Mouse (Mus musculus): ENCODE results near the gene Adora1. TPM values are rescaled to one million over a fixed set of nuclear protein-coding genes. Genes with fewer than 3 reads are reported as not detected.

Adora1 gene
- polyA plus RNA-seq, 1 experiment from 2014 or later, result 0.84 TPM

DNA sequence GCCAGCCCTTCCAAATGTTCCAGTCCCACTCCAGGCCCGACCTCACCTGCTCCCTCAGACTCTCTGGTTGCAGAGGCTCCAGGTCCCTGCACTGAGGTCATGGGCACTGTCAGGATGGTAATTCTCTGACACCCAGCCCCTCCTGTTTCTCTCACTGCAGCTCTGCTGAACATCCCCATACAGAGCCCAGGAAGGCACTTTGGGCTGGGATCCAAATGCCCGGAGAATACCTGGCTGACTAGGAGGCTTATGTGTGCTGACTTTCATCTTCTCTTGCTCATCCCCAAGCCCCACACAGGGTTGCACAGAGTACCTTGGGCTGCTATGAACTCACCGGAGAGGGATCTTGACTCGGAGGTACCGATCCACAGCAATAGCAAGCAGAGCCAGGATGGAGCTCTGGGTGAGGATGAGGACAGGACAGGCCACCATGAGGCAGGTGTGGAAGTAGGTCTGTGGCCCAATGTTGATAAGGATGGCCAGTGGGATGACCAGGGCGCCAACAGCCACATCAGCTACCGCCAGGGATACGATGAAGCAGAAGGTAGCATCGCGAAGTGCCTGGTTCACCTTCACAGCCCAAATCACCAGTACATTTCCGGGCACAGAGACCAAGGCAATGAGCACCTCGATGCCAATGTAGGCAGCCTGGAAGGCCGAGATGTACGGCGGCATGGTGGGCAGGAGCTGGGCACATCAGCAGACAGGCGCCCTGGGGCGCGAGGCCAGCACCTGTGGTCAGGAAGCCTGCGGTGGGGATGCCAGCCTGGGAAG is 1.4 kb downstream of the Adora1 start:
- H3K36me3 ChIP-seq (ENCODE audit: control insufficient read depth, insufficient read depth, low read length), result no peaks in the 10 kb centered on the region
- ATAC-seq (replicated peaks; ENCODE audit: low FRiP score) (no peak), DNase-seq (ENCODE audit: low spot score) (peak; percentile 49)
- H3K4me2 ChIP-seq (ENCODE audit: low read depth, low read length, severe bottlenecking), result no peak overlapping the region
- H3K4me1 ChIP-seq (replicated peaks; ENCODE audit: control insufficient read depth, insufficient read depth, low read length), result peaks cover 7% of the 10 kb centered on the region
- WGBS, result 45% methylated on average over 19 of the region's 19 CpGs
- peaks cover 37% of the 10 kb centered on the region for H3K27me3 ChIP-seq (ENCODE audit: control insufficient read depth, insufficient read depth, low read length)
- H3K27ac ChIP-seq (ENCODE audit: low read depth, low read length), result no peak overlapping the region
- no peak overlapping the region for H3K9ac ChIP-seq (ENCODE audit: low read length)
- no peak overlapping the region for H3K4me3 ChIP-seq (ENCODE audit: low read depth, low read length)
- no peaks in the 10 kb centered on the region for H3K9me3 ChIP-seq (ENCODE audit: control insufficient read depth, low read length)

DNA sequence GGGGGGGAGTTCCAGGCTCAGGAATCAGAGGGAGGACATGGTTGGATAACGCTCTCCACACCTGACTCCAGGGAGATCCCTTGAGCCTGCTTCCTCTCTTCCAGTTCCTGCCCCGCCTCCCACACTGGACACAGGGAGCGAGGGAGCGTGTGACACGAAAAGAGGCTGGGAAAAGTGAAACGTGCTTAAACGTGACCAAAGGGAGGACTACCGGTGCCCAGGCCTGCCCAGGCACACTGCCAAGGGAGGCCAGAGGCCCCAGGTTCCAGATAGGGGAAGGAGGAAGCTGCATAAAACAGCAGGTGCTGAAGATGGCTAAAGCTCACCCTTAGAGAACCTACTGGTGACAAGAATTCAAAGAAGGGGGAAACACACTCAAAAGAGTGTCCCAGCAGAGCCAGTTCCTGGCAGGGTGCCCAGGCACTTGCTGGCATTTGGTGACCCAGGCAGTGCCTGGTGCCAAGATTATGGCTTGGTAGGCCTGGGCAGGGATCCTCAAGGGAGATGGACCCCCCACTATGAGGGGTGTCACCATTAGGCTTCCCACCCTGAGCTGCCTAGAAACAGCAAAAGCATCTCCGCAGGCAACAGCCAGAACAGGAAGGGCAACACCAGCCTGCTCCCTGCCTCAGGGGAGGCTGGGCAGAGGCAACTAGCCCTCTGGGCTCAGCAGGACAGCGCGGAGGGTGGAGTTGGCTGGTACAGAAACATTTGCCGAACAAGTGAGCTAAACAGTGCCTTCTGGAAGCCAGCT is 2.3 kb downstream of the Adora1 start:
- Histone ChIP-seq H3K27ac (ENCODE audit: low read depth, low read length) (no peak overlapping the region), H3K4me2 (ENCODE audit: low read depth, low read length, severe bottlenecking) (no peak overlapping the region), H3K9me3 (ENCODE audit: control insufficient read depth, low read length) (no peaks in the 10 kb centered on the region), H3K9ac (ENCODE audit: low read length) (no peak overlapping the region), H3K36me3 (ENCODE audit: control insufficient read depth, insufficient read depth, low read length) (no peaks in the 10 kb centered on the region), H3K27me3 (ENCODE audit: control insufficient read depth, insufficient read depth, low read length) (peaks cover 37% of the 10 kb centered on the region), H3K4me1 (replicated peaks; ENCODE audit: control insufficient read depth, insufficient read depth, low read length) (peaks cover 7% of the 10 kb centered on the region), H3K4me3 (ENCODE audit: low read depth, low read length) (no peak overlapping the region)
- ATAC-seq (replicated peaks; ENCODE audit: low FRiP score) (no peak), DNase-seq (ENCODE audit: low spot score) (peak; percentile 49)
- 59% methylated on average over 12 of the region's 12 CpGs for WGBS

DNA sequence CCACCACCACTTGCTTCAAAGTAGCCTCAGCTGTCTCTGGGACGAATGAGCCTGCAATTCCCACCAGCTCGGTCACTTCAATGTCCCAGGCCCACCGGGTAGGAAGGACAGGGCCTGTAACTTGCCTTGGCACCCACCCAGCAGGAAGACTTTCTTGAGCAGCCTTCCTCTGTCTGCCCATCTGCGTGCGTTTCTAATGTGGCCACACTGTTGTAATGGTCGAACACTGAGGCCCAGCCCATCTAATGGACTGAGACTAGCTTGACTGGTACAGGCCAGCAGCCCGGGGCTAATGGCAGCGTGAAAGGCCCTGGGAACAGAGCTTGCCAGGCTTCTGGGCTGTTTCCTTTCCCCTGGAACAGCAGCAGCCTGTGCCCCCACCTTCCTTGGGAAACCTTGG is 2.9 kb downstream of the Adora1 start:
- no peak overlapping the region for H3K4me3 ChIP-seq (ENCODE audit: low read depth, low read length)
- H3K9ac ChIP-seq (ENCODE audit: low read length), result no peak overlapping the region
- H3K27ac ChIP-seq (ENCODE audit: low read depth, low read length), result no peak overlapping the region
- H3K27me3 ChIP-seq (ENCODE audit: control insufficient read depth, insufficient read depth, low read length), result peaks cover 37% of the 10 kb centered on the region
- no peaks in the 10 kb centered on the region for H3K36me3 ChIP-seq (ENCODE audit: control insufficient read depth, insufficient read depth, low read length)
- H3K9me3 ChIP-seq (ENCODE audit: control insufficient read depth, low read length), result no peaks in the 10 kb centered on the region
- H3K4me1 ChIP-seq (replicated peaks; ENCODE audit: control insufficient read depth, insufficient read depth, low read length), result peaks cover 7% of the 10 kb centered on the region
- H3K4me2 ChIP-seq (ENCODE audit: low read depth, low read length, severe bottlenecking), result no peak overlapping the region
- DNase-seq (ENCODE audit: low spot score) (peak; percentile 41), ATAC-seq (replicated peaks; ENCODE audit: low FRiP score) (no peak)
- WGBS, result 82% methylated on average over 8 of the region's 8 CpGs

DNA sequence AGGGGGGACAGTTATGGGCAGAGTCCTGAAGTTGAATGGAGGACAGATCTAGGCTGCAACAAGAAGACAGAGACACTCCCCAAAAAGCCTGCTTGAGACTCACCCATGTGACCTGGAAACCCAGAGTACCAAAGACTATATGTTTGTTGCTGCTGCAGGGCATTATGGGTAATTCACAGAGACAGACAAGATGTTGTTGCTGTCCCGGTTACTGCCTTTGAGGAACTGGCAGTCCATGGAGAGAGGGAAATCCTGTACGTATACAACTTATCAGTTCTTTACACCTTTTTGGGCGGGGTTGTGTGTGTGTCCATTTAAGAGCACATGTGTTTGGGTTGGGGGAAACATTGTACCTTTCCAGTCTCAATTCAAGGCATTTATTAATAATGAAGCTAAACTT is 3.5 kb downstream of the Adora1 start:
- Histone ChIP-seq H3K36me3 (ENCODE audit: control insufficient read depth, insufficient read depth, low read length) (no peaks in the 10 kb centered on the region), H3K27ac (ENCODE audit: low read depth, low read length) (no peak overlapping the region), H3K4me3 (ENCODE audit: low read depth, low read length) (no peak overlapping the region), H3K4me1 (replicated peaks; ENCODE audit: control insufficient read depth, insufficient read depth, low read length) (peaks cover 7% of the 10 kb centered on the region), H3K9ac (ENCODE audit: low read length) (no peak overlapping the region), H3K9me3 (ENCODE audit: control insufficient read depth, low read length) (no peaks in the 10 kb centered on the region), H3K4me2 (ENCODE audit: low read depth, low read length, severe bottlenecking) (no peak overlapping the region), H3K27me3 (ENCODE audit: control insufficient read depth, insufficient read depth, low read length) (peaks cover 34% of the 10 kb centered on the region)
- ATAC-seq (replicated peaks; ENCODE audit: low FRiP score), result no peak
- no peak for DNase-seq (ENCODE audit: low spot score)
- WGBS, result 77% methylated on average over 3 of the region's 3 CpGs

DNA sequence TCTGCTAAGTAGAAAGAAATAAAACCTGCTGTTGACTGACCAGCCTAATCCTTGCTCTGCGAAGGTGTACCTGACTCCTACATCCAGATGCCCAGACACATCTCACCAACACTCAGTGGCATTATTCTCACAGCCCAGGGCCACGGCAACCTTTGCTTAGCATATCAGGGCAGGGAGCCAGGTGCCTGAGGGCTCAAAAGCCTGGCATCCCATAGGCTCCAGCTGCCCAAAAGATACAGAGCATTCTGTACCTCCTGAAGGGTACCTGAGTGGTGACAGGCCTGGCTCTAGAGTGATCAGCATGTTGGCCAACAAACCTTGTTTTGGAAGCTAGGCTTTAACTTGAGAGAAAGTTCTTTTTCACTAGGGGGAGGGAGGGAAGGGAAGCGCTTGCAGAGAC is 4.0 kb downstream of the Adora1 start:
- DNase-seq (ENCODE audit: low spot score) (no peak), ATAC-seq (replicated peaks; ENCODE audit: low FRiP score) (no peak)
- Histone ChIP-seq H3K27me3 (ENCODE audit: control insufficient read depth, insufficient read depth, low read length) (peaks cover 33% of the 10 kb centered on the region), H3K4me3 (ENCODE audit: low read depth, low read length) (no peak overlapping the region), H3K4me1 (replicated peaks; ENCODE audit: control insufficient read depth, insufficient read depth, low read length) (peaks cover 7% of the 10 kb centered on the region), H3K27ac (ENCODE audit: low read depth, low read length) (no peak overlapping the region), H3K36me3 (ENCODE audit: control insufficient read depth, insufficient read depth, low read length) (no peaks in the 10 kb centered on the region), H3K9me3 (ENCODE audit: control insufficient read depth, low read length) (no peaks in the 10 kb centered on the region), H3K4me2 (ENCODE audit: low read depth, low read length, severe bottlenecking) (no peak overlapping the region), H3K9ac (ENCODE audit: low read length) (no peak overlapping the region)
- WGBS, result 84% methylated on average over 3 of the region's 3 CpGs

DNA sequence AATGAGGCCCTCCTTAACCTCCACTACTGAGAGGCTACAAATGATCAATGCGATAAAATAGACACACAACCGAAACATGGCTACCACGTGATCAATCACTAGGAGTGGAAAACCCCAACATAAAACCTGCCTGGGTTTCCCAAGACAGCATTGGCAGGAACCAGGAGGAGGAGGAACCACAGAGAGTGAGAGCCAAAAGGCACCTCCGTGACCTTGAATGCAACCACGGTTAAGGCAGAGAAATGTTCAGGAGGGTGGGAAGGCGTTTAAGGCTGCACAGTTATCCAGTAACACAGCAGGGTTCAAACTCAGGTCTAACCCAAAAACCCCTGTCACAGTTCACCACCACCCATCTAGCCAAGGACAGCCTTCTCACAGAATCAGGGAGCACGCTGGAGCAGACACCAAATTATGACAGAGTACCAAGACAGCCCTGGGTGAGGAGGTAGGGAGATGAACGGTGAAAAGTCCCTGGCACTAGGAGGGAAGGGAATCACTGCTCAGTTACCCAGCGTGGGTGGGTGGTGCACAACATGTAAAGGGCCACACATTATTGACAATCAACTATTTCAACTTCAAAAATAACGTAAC is 4.5 kb downstream of the Adora1 start:
- Histone ChIP-seq H3K9ac (ENCODE audit: low read length) (no peak overlapping the region), H3K27ac (ENCODE audit: low read depth, low read length) (no peak overlapping the region), H3K36me3 (ENCODE audit: control insufficient read depth, insufficient read depth, low read length) (no peaks in the 10 kb centered on the region), H3K9me3 (ENCODE audit: control insufficient read depth, low read length) (no peaks in the 10 kb centered on the region), H3K27me3 (ENCODE audit: control insufficient read depth, insufficient read depth, low read length) (peaks cover 28% of the 10 kb centered on the region), H3K4me3 (ENCODE audit: low read depth, low read length) (no peak overlapping the region), H3K4me1 (replicated peaks; ENCODE audit: control insufficient read depth, insufficient read depth, low read length) (peaks cover 7% of the 10 kb centered on the region), H3K4me2 (ENCODE audit: low read depth, low read length, severe bottlenecking) (no peak overlapping the region)
- 89% methylated on average over 10 of the region's 10 CpGs for WGBS
- DNase-seq (ENCODE audit: low spot score) (no peak), ATAC-seq (replicated peaks; ENCODE audit: low FRiP score) (no peak)

DNA sequence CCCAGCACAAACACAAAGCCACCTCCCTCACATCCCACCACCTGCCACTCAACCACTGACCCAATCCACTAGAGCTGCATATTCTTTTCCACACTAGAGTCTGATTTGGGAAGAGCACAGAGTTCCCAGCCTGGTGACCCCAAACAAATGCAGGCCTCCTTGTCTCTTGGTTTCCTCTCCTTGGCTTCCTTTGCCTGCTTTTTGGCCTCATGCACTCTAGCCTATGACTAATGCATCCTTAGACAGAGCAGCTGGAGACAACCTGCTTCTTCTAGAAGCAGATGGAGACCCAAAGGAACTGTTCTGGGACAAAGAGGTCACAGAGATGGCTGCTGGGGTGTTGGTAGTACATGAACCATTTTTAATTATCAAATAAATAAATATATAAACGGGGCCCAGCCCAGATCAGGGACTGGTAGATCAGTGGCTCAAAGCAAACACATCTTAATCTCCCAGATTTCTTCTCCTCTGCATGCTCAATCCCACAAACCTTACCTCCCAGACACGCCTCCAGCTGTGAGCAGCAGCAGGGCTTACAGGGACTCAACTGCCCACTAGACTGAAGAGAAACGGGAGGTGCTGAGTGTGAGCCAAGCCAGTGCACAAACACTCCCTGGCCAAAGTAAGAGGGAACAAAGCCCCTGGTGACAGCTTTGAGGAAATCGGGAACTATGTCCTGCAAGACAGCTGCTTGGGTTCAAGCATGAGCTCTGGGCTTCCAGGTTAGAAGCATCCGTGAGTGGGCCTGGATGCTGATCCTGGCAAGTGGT is 5.2 kb downstream of the Adora1 start:
- Histone ChIP-seq H3K9ac (ENCODE audit: low read length) (no peak overlapping the region), H3K36me3 (ENCODE audit: control insufficient read depth, insufficient read depth, low read length) (no peaks in the 10 kb centered on the region), H3K27me3 (ENCODE audit: control insufficient read depth, insufficient read depth, low read length) (peaks cover 20% of the 10 kb centered on the region), H3K9me3 (ENCODE audit: control insufficient read depth, low read length) (no peaks in the 10 kb centered on the region), H3K4me1 (replicated peaks; ENCODE audit: control insufficient read depth, insufficient read depth, low read length) (peaks cover under 1% of the 10 kb centered on the region; the same call in 1 of the 2 replicates), H3K4me3 (ENCODE audit: low read depth, low read length) (no peak overlapping the region), H3K27ac (ENCODE audit: low read depth, low read length) (no peak overlapping the region), H3K4me2 (ENCODE audit: low read depth, low read length, severe bottlenecking) (no peak overlapping the region)
- 66% methylated on average over 5 of the region's 5 CpGs for WGBS
- ATAC-seq (replicated peaks; ENCODE audit: low FRiP score) (no peak), DNase-seq (ENCODE audit: low spot score) (no peak)

DNA sequence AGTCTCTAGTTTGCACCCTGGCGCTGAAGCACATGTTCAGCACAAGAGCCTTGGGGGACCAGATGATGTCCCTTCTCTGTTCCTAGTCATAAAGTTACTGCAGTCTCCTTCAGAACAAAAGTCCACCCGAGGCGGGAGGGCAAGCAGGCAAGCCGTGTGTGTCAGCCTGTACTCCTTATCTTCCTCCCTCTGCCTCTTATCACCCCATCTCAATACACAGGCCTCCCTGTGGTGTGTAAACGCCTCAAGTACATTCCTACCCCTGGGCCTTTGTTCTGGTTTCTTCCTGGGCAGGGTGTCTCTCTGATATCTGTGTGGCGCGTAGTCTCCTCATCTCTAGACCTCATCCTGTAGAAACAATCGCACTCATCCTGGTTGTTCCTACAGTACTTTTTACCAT is 8.5 kb downstream of the Adora1 start:
- ATAC-seq (replicated peaks; ENCODE audit: low FRiP score), result no peak
- H3K4me1 ChIP-seq (replicated peaks; ENCODE audit: control insufficient read depth, insufficient read depth, low read length), result no peaks in the 10 kb centered on the region
- WGBS, result 81% methylated on average over 8 of the region's 8 CpGs
- H3K4me2 ChIP-seq (ENCODE audit: low read depth, low read length, severe bottlenecking), result no peak overlapping the region
- no peaks in the 10 kb centered on the region for H3K36me3 ChIP-seq (ENCODE audit: control insufficient read depth, insufficient read depth, low read length)
- no peak overlapping the region for H3K4me3 ChIP-seq (ENCODE audit: low read depth, low read length)
- no peak overlapping the region for H3K9ac ChIP-seq (ENCODE audit: low read length)
- H3K27ac ChIP-seq (ENCODE audit: low read depth, low read length), result no peak overlapping the region
- H3K27me3 ChIP-seq (ENCODE audit: control insufficient read depth, insufficient read depth, low read length), result no peaks in the 10 kb centered on the region
- H3K9me3 ChIP-seq (ENCODE audit: control insufficient read depth, low read length), result no peaks in the 10 kb centered on the region
- DNase-seq (ENCODE audit: low spot score), result no peak
